Mouse (Mus musculus) left cerebral cortex, postnatal 25 days (tissue): ENCODE measurements around the gene Bend7. TPM values are rescaled to one million over a fixed set of nuclear protein-coding genes. Genes with fewer than 3 reads are reported as not detected.

ENCODE experiments used
- DNase-seq, 2 experiments: peaks; one replicate each; pipeline ENCODE4 v3.0.0; 2022; ENCODE audit warnings: low spot score in 2 of 2, mixed read lengths in 1 of 2
- intact Hi-C: fragments of 180-260 bp; cut with DNase I; formaldehyde crosslinking; loops from one replicate; pipeline ENCODE4 v1.15.1; 2025
- total RNA-seq, 2 experiments: library from RNA; stranded (reverse); gene quantifications; 2 replicates each; pipeline ENCODE4 v1.2.3; 2021

The Bend7 gene
- total RNA-seq, result 1 to 10 TPM; 2.5 to 3.5 TPM

DNA sequence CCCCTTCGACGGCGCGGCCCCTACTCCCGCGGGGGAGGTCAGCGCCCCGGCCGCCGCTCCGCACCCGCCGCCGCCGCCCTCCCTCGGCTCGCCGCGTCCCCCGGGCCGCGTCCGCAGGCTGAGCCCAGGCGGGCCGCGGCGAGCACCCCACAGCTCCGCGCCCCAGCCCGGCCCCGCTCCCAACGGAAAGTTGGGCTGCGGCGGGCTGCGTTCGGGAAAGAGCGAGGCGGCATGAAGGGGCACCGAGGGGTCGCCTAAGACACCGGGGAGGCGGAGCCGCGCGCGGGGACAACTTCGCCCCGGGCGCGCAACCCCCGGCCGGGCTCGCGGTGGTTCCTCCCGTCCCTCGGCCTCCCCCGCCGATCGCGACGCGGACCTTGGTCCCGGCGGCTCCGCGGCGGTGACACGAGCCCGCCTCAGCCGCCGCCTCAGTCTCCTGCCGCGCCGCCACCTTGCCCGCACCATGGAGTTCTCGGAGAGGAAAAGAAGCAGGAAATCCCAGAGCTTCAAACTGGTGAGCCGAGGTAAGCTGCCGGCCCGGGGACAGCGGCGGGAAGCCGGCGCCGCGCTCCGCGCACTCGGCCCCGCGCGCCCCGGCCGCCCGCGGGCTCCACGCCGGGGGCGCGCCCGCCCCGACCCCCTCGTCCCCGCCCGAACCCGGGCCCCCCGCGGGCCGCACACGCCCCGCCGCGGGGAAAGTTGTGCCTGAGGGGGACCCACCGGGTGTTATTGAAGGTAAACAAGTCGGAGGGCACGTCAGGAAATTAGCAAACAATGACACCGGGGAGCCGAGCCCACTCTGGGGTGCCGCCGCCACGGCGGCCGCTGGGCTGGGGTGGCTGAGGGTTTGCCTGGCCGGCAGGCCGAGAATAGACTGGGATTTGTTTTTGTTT, at the start of gene Bend7:
Bend7 (plus strand) TSS at position 63 of the 893 bp plus-strand sequence.
- peak; percentile 7 to 8 for DNase-seq
- intact Hi-C loops, result no loop called here

DNA sequence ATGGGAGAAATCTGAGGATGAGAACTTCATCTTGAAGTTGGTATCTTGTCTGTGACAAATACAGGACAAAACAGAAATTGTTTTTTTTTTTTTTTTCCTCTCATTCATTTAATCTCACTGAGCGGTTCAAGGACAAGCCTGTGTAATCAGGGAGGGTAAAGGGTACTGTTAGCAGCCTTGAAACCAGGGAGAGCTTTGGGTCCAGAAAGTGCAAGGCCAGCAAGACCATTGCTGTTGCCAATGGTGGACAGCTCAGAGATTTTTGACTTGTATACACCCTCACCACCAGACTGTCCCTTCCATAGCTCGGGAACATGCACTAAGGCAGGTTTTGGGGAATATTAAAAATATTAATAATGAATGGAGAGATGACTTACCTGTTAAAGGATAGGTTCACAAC, 49.0 kb upstream of the Bend7 start:
- DNase-seq, result no peak
- intact Hi-C loops, result no loop called here

- intact Hi-C loops, result loop anchor here (5.0 kb wide), 1 partner anchor 163 kb away; no protein-coding TSS in a partner anchor
Observed at GRCm38 (mm10) chr2:4669701-4670100, 47.9 kb upstream of the Bend7 start.

DNA sequence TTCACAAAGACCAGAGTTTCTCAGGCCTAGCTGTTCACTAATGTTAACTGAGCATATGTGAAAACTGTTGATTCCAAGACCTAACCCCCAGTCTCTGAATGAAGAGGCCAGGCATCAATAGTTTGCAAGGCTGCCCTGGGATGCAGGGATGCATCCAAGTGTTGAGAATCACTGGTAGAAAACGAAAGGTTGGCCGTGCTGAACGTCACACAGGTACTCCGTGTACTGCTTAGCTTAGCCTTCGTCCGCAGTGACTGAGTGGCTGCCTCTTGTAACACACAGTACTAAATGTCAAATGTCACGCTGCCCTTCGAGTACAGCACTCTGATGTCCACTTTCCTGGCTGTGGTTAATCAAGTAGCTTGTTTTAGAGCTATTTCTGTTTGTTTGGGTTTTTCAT, 46.0 kb upstream of the Bend7 start:
- intact Hi-C loops, result loop anchor here (5.0 kb wide), 1 partner anchor 161 kb away; no protein-coding TSS in a partner anchor
- no peak for DNase-seq

More at GRCm38 (mm10) chr2:4669701-4670100, 47.9 kb upstream of the Bend7 start:
- no peak for DNase-seq

DNA sequence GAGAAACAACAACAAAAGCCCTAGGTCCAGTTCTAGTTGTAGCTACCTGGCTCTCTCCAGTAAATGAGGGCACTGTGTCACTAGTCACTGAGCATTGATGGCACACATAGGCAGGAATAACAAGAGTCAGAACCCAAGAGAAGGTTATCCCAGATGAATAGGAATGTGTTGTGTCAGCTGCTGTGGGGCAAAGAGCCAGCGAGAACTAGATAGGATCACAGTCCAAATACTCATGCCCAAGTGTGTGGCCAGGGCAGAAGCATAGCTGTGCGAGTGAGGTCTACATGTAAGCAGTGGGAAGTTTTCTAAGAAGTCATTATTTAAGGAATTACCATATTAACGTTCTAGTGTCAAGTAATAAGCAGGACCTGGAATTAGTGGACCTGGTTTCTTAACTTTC, 37.7 kb upstream of the Bend7 start:
- DNase-seq, result no peak
- intact Hi-C loops, result no loop called here

- intact Hi-C loops, result no loop called here
- DNase-seq, result no peak
Observed at GRCm38 (mm10) chr2:4711262-4711661, 6.4 kb upstream of the Bend7 start.

GRCm38 (mm10) chr2:4717081-4717768, 406 bp upstream of the Bend7 start:
- DNase-seq, result peak in 1 of 2 experiments; percentile 3
- intact Hi-C loops, result no loop called here

GRCm38 (mm10) chr2:4723088-4723487, 5.5 kb downstream of the Bend7 start:
- no peak for DNase-seq
- intact Hi-C loops, result no loop called here

DNA sequence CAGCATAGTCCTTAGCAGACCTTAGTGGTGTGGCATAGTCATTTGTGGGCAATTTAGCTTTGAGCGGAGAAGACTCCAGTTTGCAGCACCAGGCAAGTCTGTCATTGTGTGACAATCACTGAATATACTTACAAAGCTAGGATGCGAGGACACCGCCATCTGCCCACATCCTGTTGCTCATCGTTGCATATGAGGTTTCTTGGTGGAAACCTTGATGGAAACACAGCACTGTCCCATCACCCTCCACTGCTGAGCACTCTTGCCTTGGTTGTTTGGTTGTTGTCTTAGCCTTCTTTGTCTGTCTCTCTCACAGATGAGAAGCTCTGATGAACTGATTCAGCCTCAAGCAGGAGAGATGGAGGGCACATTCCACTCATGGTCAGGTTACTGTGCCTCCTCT, 12.5 kb downstream of the Bend7 start:
- no peak for DNase-seq
- intact Hi-C loops, result no loop called here

DNA sequence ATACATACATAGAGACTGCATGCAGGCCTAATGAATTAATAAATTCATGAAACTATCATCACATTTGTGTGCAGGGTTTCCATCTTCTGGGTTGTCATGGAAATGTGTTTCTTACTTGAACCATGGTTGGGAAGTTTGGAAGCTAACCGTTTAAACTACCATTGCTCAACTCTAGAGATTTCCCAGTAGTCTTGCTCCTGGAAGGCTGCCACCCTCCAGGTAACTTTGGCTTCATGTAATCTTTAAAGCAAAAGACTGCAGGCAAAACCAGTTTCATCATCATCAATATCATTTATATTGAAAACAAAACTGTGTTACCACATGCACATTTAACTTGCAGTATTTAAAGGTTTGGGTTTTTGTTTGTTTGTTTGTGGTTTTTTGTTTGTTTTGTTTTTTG, 16.3 kb downstream of the Bend7 start:
- no peak for DNase-seq
- intact Hi-C loops, result no loop called here

GRCm38 (mm10) chr2:4736095-4736797, 18.6 kb downstream of the Bend7 start:
- no peak for DNase-seq
- intact Hi-C loops, result no loop called here

- intact Hi-C loops, result no loop called here
- no peak for DNase-seq
Observed at GRCm38 (mm10) chr2:4736798-4737155, 19.1 kb downstream of the Bend7 start.

GRCm38 (mm10) chr2:4751918-4752317, 34.3 kb downstream of the Bend7 start:
- intact Hi-C loops, result no loop called here
- no peak for DNase-seq

GRCm38 (mm10) chr2:4755716-4756115, 38.1 kb downstream of the Bend7 start:
- intact Hi-C loops, result no loop called here
- DNase-seq, result no peak

GRCm38 (mm10) chr2:4757218-4757617, 39.6 kb downstream of the Bend7 start:
- intact Hi-C loops, result no loop called here
- DNase-seq, result no peak

- DNase-seq, result no peak
- intact Hi-C loops, result no loop called here
Observed at GRCm38 (mm10) chr2:4760741-4761140, 43.1 kb downstream of the Bend7 start.

DNA sequence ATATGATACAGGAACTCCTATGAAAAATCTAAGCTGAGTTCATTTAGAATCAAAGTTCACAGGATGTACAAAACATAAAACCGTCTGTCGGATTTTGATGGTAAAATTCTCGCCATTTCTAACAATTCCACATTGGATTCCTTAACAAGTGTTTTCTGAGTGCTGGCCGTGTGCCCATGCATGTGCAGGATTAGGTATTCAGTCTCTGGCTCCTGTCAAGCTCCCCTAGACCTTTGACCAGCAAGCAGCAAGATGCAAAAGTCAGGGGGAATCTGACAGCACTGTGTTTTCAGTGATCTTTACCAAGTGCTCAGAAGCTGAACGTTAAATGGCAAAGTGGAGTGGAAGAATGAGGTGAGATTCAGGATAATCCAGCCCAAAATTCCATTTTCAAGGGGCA, 44.3 kb downstream of the Bend7 start:
- no peak for DNase-seq
- intact Hi-C loops, result no loop called here

- intact Hi-C loops, result no loop called here
- DNase-seq, result no peak
Observed at GRCm38 (mm10) chr2:4764071-4764470, 46.4 kb downstream of the Bend7 start.

- no peak for DNase-seq
- intact Hi-C loops, result no loop called here
Observed at GRCm38 (mm10) chr2:4770376-4770775, 52.7 kb downstream of the Bend7 start.

DNA sequence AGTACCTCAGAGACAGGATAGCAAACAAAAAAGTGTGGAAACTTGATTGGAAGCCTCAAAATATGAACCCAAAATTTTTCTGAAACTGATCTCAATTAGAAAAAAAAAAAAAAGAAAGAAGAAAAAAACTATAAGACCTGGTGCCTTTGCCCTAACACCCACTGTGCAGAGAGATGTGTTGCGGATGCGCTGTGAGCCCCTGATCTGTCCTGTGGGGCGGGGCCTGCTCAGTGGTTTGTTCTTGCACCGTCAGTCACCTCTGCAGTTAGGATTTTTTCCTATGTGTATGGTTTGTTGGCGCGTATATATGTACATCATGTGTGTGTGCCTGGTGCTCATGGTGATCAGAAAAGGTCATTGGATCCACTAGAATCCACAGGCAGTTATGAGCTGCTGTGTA, 56.3 kb downstream of the Bend7 start:
- no peak for DNase-seq
- intact Hi-C loops, result no loop called here
